Mouse (Mus musculus) stomach, postnatal 0 days (tissue): Measurements from ENCODE around the gene Tspan13.

ENCODE experiments used
- CTCF ChIP-seq: IDR thresholded peaks from 2 replicates; pipeline ENCODE4 v1.5.1; 2016; ENCODE audit warnings: antibody characterized with exemption, low read depth, mild to moderate bottlenecking, moderate library complexity
- EP300 ChIP-seq: optimal IDR thresholded peaks from 2 replicates; pipeline ENCODE3; 2016; ENCODE audit warnings: antibody characterized with exemption

DNA sequence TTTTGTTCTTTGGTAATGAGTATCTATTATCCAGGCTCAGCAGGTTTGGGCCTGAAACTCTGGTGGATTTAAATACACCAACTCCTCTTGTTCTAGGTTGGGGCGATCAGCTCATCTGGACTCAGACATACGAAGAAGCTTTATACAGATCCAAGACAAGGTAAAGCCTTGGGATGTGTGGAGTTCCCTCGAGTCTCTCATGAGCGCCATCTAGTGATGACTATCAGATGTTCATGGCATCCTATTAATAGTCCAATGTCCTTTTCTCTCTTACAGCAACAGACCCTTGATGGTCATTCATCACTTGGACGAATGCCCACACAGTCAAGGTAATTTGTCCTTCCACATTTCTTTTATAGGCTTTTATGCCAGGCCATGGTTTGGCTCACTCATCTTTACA lies 46.5 kb downstream of the Tspan13 start:
- TF ChIP-seq CTCF = peak; percentile 79
- TF ChIP-seq EP300 = no peak
